Mouse (Mus musculus) midbrain, embryonic 15.5 days (tissue): ENCODE results near the gene Klk1b5. TPM values are rescaled to one million over a fixed set of nuclear protein-coding genes. Genes with fewer than 3 reads are reported as not detected.

Experiments
- ATAC-seq: fragments of 200-750 bp; cut with Nextera tagmentation; replicated peaks from 2 replicates; pipeline ENCODE4 v1.8.0; 2017; ENCODE audit warnings: moderate TSS enrichment
- H3K27ac ChIP-seq: fragments of 300-500 bp; sonication (generic); 2 replicates; pipeline ENCODE4 v1.5.1; 2015; ENCODE audit warnings: mild to moderate bottlenecking, inconsistent platforms
- H3K27me3 ChIP-seq: fragments of 300-500 bp; sonication (generic); replicated peaks from 2 replicates; pipeline ENCODE4 v1.6.1; 2015; ENCODE audit warnings: inconsistent platforms
- H3K36me3 ChIP-seq: fragments of 300-500 bp; sonication (generic); replicated peaks from 2 replicates; pipeline ENCODE4 v1.6.1; 2015; ENCODE audit warnings: inconsistent platforms
- H3K4me1 ChIP-seq: fragments of 300-500 bp; sonication (generic); 2 replicates; pipeline ENCODE4 v1.6.1; 2015; ENCODE audit warnings: inconsistent platforms
- H3K4me2 ChIP-seq: fragments of 300-500 bp; sonication (generic); 2 replicates; pipeline ENCODE4 v1.6.1; 2015; ENCODE audit warnings: inconsistent platforms, mild to moderate bottlenecking, moderate library complexity
- H3K4me3 ChIP-seq: fragments of 300-500 bp; sonication (generic); 2 replicates; pipeline ENCODE4 v1.5.1; 2015; ENCODE audit warnings: mild to moderate bottlenecking, inconsistent platforms
- H3K9ac ChIP-seq: fragments of 300-500 bp; sonication (generic); 2 replicates; pipeline ENCODE4 v1.6.1; 2015; ENCODE audit warnings: mild to moderate bottlenecking, inconsistent platforms
- H3K9me3 ChIP-seq: fragments of 300-500 bp; sonication (generic); 2 replicates; pipeline ENCODE4 v1.6.1; 2016; ENCODE audit warnings: inconsistent platforms
- WGBS: fragments of 180-500 bp; shearing (Covaris S2); methylation state at CpG from one replicate; pipeline ENCODE4 v1.1.7; 2015; ENCODE audit warnings: mixed read lengths; 5-methylcytosine and 5-hydroxymethylcytosine counted together
- polyA plus RNA-seq: library from polyadenylated mRNA; unstranded; fragments of >200 nt; fragmentation: Nextera tagmentation; extraction: Ambion mirVana; gene quantifications from 2 replicates; pipeline ENCODE4 v1.2.1, GENCODE M21; 2015

Klk1b5 gene
- polyA plus RNA-seq, 1 experiment from 2014 or later = not detected

- no peak within 1 kb of the TSS for H3K27ac ChIP-seq
- no peak within 1 kb of the TSS for H3K4me3 ChIP-seq
- H3K4me1 ChIP-seq = peaks cover 7% of the 10 kb centered on the region
- no peaks in the 10 kb centered on the region for H3K9me3 ChIP-seq
- 0 out of 2 replicates have a peak, but pooled peaks have one; percentile 13 for ATAC-seq
- H3K36me3 ChIP-seq = no peaks in the 10 kb centered on the region
- peak within 1 kb of the TSS; percentile 9; the same call in 1 of the 2 replicates for H3K9ac ChIP-seq
- H3K4me2 ChIP-seq = no peak within 1 kb of the TSS
- WGBS = 52% methylated on average over 5 of the region's 5 CpGs
- no peaks in the 10 kb centered on the region for H3K27me3 ChIP-seq
These were observed 45.4 kb downstream of the Klk1b5 start, which contains the start of gene Gm15517 for GRCm38 (mm10) chr7:44261147-44261546. Gm15517 (plus strand) TSS chr7:44261447.

GRCm38 (mm10) chr7:44262791-44263643 is 47.3 kb downstream of the Klk1b5 start:
- Histone ChIP-seq H3K27ac (peak overlapping the region; percentile 74), H3K4me1 (peaks cover 7% of the 10 kb centered on the region), H3K27me3 (0 out of 2 replicates have a peak, but pooled peaks cover 4% of the 10 kb centered on the region), H3K9ac (peak overlapping the region; percentile 59), H3K9me3 (no peaks in the 10 kb centered on the region), H3K4me2 (peak overlapping the region; percentile 88), H3K4me3 (peak overlapping the region; percentile 41), H3K36me3 (no peaks in the 10 kb centered on the region)
- peak; percentile 91 for ATAC-seq
- under 1% methylated on average over 34 of the region's 34 CpGs for WGBS

- no peaks in the 10 kb centered on the region for H3K9me3 ChIP-seq
- H3K4me2 ChIP-seq = no peak overlapping the region
- no peak for ATAC-seq
- H3K9ac ChIP-seq = no peak overlapping the region
- H3K4me3 ChIP-seq = no peak overlapping the region
- H3K4me1 ChIP-seq = peaks cover 4% of the 10 kb centered on the region
- 86% methylated on average over 11 of the region's 11 CpGs for WGBS
- no peaks in the 10 kb centered on the region for H3K36me3 ChIP-seq
- H3K27me3 ChIP-seq = peaks cover 4% of the 10 kb centered on the region; the same call in 1 of the 2 replicates
- no peak overlapping the region for H3K27ac ChIP-seq
These were observed 52.4 kb downstream of the Klk1b5 start for GRCm38 (mm10) chr7:44268117-44268516.

DNA sequence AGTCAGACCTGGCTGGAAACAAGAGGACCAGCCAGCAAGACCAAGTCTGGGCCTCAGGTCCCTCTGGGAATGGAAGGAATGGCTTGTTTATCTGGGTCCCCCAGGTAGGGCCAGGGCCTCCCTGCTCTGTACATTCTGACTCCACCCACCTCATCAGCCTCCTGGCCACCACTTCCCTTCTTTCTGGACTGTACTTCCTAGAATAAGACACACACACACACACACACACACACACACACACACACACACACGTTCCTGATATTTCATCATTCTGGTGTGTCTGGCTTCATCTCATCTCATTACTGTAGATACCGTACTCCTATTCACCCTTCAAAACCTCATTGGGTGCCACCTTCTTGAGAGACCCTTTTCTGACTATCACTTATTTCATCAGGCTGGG is 53.7 kb downstream of the Klk1b5 start:
- H3K36me3 ChIP-seq = no peaks in the 10 kb centered on the region

More for the DNA sequence above, 53.7 kb downstream of the Klk1b5 start:
- Histone ChIP-seq H3K27ac (no peak overlapping the region), H3K9me3 (no peaks in the 10 kb centered on the region), H3K4me2 (no peak overlapping the region), H3K4me3 (no peak overlapping the region), H3K27me3 (peaks cover 4% of the 10 kb centered on the region; the same call in 1 of the 2 replicates), H3K9ac (no peak overlapping the region), H3K4me1 (no peaks in the 10 kb centered on the region)
- WGBS = 93% methylated on average over 2 of the region's 2 CpGs
- ATAC-seq = no peak

Other genes with a start within 250 kb of the Klk1b5 start
- gene Klk1b1, start 249.2 kb upstream of the Klk1b5 start, polyA plus RNA-seq = not detected in 2 replicates
- not detected in 2 replicates for gene Klk1b9, start 239.9 kb upstream of the Klk1b5 start, polyA plus RNA-seq
- not detected in 2 replicates for gene Klk1b11, start 220.1 kb upstream of the Klk1b5 start, polyA plus RNA-seq
- not detected in 2 replicates for gene Klk1b26, start 203.8 kb upstream of the Klk1b5 start, polyA plus RNA-seq
- gene Klk1b27, start 163.7 kb upstream of the Klk1b5 start, polyA plus RNA-seq = not detected in 2 replicates
- not detected in 2 replicates for gene Klk1b21, start 113.6 kb upstream of the Klk1b5 start, polyA plus RNA-seq
- not detected in 2 replicates for gene Klk1b22, start 103.3 kb upstream of the Klk1b5 start, polyA plus RNA-seq
- gene Klk1b16, start 79.2 kb upstream of the Klk1b5 start, polyA plus RNA-seq = not detected in 2 replicates
- gene Klk1b24, start 27.7 kb upstream of the Klk1b5 start, polyA plus RNA-seq = not detected in 2 replicates
- not detected in 2 replicates for gene Klk1b3, start 17.8 kb upstream of the Klk1b5 start, polyA plus RNA-seq
- gene Klk1b4, start 8.5 kb upstream of the Klk1b5 start, polyA plus RNA-seq = not detected in 2 replicates
- not detected in 2 replicates for gene Klk1, start 9.4 kb downstream of the Klk1b5 start, polyA plus RNA-seq
- gene Gm36864, start 20.2 kb downstream of the Klk1b5 start, polyA plus RNA-seq = not detected in 2 replicates
- 1.4 and 1.7 TPM in 2 replicates for gene 1700028J19Rik, start 30.8 kb downstream of the Klk1b5 start, polyA plus RNA-seq
- 232 and 240 TPM in 2 replicates for gene 2410002F23Rik, start 30.8 kb downstream of the Klk1b5 start, polyA plus RNA-seq
- 0.21 TPM in 1 of 2 replicates, not detected in the other for gene Acp4, start 41.4 kb downstream of the Klk1b5 start, polyA plus RNA-seq
- gene Gm15517, start 45.5 kb downstream of the Klk1b5 start, polyA plus RNA-seq = not detected in 2 replicates
- gene Clec11a, start 91.0 kb downstream of the Klk1b5 start, polyA plus RNA-seq = 3.6 and 3.9 TPM in 2 replicates
- gene Shank1, start 94.3 kb downstream of the Klk1b5 start, polyA plus RNA-seq = 39.8 and 46.5 TPM in 2 replicates
- 56.3 and 57.2 TPM in 2 replicates for gene Syt3, start 168.2 kb downstream of the Klk1b5 start, polyA plus RNA-seq
- gene 1700008O03Rik, start 169.9 kb downstream of the Klk1b5 start, polyA plus RNA-seq = 2.1 and 2.6 TPM in 2 replicates
- gene Lrrc4b, start 213.1 kb downstream of the Klk1b5 start, polyA plus RNA-seq = 16.7 and 18.1 TPM in 2 replicates
- 5.8 and 6.0 TPM in 2 replicates for gene Aspdh, start 249.4 kb downstream of the Klk1b5 start, polyA plus RNA-seq